Mouse (Mus musculus): ENCODE results near the gene Mknk1. TPM values are rescaled to one million over a fixed set of nuclear protein-coding genes. Genes with fewer than 3 reads are reported as not detected.

Mknk1 gene
- polyA plus RNA-seq, 1 experiment from 2014 or later = 19.8 TPM

DNA sequence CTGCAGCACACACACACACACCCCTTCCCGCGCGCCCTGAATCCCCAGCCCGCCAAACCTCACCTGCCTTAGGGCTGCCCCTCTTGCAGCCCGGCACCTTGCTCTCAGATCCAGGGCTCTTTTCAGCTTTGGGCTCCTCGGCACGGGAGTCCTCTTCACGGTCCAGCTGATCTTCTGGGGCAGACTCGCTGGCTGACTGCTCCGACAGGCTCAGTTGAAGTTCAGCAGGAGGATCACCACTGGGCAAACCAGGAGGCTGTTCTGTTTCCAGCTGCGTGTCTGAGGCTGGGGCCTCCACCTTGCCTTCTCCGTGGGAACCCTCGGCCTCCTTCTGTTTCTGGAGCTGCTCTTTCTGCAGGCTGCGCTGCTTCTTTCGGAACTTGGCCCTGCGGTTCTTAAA is 80.9 kb downstream of the Mknk1 start:
- H3K27me3 ChIP-seq (ENCODE audit: insufficient read depth, low read length) = peaks cover 16% of the 10 kb centered on the region; the same call in 1 of the 2 replicates
- H3K36me3 ChIP-seq (ENCODE audit: insufficient read depth) = no peaks in the 10 kb centered on the region

DNA sequence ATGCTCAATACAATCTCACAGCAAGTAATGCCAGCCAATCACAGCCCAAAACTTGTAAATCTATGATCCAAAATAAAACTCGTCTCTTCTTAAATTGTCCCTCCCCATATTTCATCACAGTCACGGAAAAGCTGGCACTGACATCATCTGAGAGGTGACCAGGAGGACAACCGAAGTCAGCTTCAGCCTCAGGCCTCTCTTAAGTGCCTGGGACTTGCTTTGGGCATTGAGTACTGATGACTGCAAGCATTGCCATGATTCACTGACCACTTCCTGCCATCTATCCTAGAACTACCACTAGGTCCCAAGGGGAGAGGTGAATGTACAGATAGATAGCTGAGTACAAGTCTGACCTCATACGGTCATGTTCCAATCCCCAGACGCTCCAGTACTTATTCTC is 83.7 kb downstream of the Mknk1 start:
- no peak for ATAC-seq (ENCODE audit: insufficient read depth)
- 77% methylated on average over 5 of the region's 5 CpGs for WGBS

More for the DNA sequence above, 80.9 kb downstream of the Mknk1 start:
- 74% methylated on average over 16 of the region's 16 CpGs for WGBS
- no peak overlapping the region for H3K27ac ChIP-seq (ENCODE audit: low read depth)
- H3K4me2 ChIP-seq = no peak overlapping the region
- DNase-seq (no peak), ATAC-seq (ENCODE audit: insufficient read depth) (no peak)
- no peaks in the 10 kb centered on the region for H3K9me3 ChIP-seq (ENCODE audit: low read depth, low read length)
- no peak overlapping the region for H3K4me3 ChIP-seq (ENCODE audit: low read depth, low read length)
- no peak overlapping the region for H3K9ac ChIP-seq
- no peaks in the 10 kb centered on the region for H3K4me1 ChIP-seq (ENCODE audit: insufficient read depth)
- TF ChIP-seq CTCF (IDR thresholded peaks at IDR 0.05; ENCODE audit: low read depth) = no peak

DNA sequence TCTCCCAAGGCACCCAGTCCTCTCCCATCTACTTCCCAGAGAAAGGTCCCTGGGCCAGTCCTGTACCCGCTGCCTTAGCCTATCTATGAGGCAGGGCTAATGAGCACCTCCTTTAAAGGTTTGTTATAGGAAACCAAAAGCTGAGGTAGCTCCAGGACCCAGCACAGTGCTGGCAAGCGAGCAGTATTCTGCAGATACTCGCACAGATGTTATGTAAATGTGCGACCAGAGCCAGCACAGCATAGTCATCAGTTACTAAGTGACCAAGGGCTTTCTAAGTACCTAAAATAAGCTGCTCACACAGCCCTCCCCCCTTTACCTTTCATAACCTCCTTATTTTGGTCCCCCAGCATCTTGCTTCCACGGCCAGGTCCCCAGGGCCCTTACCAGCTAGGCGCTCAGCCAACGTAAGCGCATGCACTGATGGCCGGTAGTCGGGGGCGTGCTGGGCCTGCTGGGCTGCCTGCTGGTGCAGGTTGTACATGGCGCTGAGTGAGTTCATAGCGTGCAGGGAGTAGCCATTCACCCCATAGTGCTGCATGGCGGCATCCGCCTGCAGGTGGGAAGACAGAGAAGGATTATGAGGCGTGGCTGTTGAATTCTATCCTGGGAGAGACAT is 84.4 kb downstream of the Mknk1 start:
- WGBS = 66% methylated on average over 16 of the region's 16 CpGs
- no peak overlapping the region for H3K4me3 ChIP-seq (ENCODE audit: low read depth, low read length)
- no peak for ATAC-seq (ENCODE audit: insufficient read depth)

More for the DNA sequence above, 83.7 kb downstream of the Mknk1 start:
- Histone ChIP-seq H3K27ac (ENCODE audit: low read depth) (no peak overlapping the region), H3K36me3 (ENCODE audit: insufficient read depth) (no peaks in the 10 kb centered on the region), H3K9ac (no peak overlapping the region), H3K4me3 (ENCODE audit: low read depth, low read length) (no peak overlapping the region), H3K4me1 (ENCODE audit: insufficient read depth) (no peaks in the 10 kb centered on the region), H3K27me3 (ENCODE audit: insufficient read depth, low read length) (peaks cover 13% of the 10 kb centered on the region; the same call in 1 of the 2 replicates), H3K9me3 (ENCODE audit: low read depth, low read length) (no peaks in the 10 kb centered on the region), H3K4me2 (no peak overlapping the region)
- no peak for TF ChIP-seq CTCF (IDR thresholded peaks at IDR 0.05; ENCODE audit: low read depth)
- no peak for DNase-seq

DNA sequence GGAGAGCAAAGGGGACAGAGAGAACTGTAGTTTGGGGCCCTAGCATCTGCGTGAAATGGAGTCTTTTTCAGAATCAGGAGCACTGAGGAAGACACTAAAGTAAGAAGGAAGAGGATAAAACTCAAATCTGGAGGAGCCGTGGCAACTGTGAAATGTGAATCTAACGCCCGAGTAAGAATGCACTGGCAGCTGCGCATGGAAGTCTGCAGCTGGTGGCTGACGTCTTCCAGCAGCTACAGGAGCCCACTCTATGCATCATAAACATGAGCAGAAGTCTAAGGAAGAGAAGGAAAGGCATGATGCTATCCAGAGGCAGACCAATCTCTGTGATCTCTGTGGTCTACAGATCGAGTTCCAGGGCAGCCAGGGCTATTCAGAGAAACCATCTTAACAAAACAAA is 88.6 kb downstream of the Mknk1 start:
- TF ChIP-seq CTCF (IDR thresholded peaks at IDR 0.05; ENCODE audit: low read depth) = no peak
- ATAC-seq (ENCODE audit: insufficient read depth) (no peak), DNase-seq (no peak)
- WGBS = 37% methylated on average over 7 of the region's 7 CpGs
- Histone ChIP-seq H3K4me3 (ENCODE audit: low read depth, low read length) (no peak overlapping the region), H3K9ac (no peak overlapping the region), H3K27ac (ENCODE audit: low read depth) (no peak overlapping the region), H3K4me2 (no peak overlapping the region), H3K36me3 (ENCODE audit: insufficient read depth) (no peaks in the 10 kb centered on the region), H3K9me3 (ENCODE audit: low read depth, low read length) (no peaks in the 10 kb centered on the region), H3K27me3 (ENCODE audit: insufficient read depth, low read length) (peaks cover 45% of the 10 kb centered on the region), H3K4me1 (ENCODE audit: insufficient read depth) (no peaks in the 10 kb centered on the region)

More for the DNA sequence above, 84.4 kb downstream of the Mknk1 start:
- Histone ChIP-seq H3K36me3 (ENCODE audit: insufficient read depth) (no peaks in the 10 kb centered on the region), H3K27ac (ENCODE audit: low read depth) (no peak overlapping the region), H3K4me1 (ENCODE audit: insufficient read depth) (no peaks in the 10 kb centered on the region), H3K4me2 (no peak overlapping the region), H3K27me3 (ENCODE audit: insufficient read depth, low read length) (peaks cover 15% of the 10 kb centered on the region; the same call in 1 of the 2 replicates), H3K9ac (no peak overlapping the region), H3K9me3 (ENCODE audit: low read depth, low read length) (no peaks in the 10 kb centered on the region)
- no peak for DNase-seq
- no peak for TF ChIP-seq CTCF (IDR thresholded peaks at IDR 0.05; ENCODE audit: low read depth)

Other genes starting within 250 kb of the Mknk1 start
- not detected in 2 replicates for gene Cyp4a32, start 238.2 kb upstream of the Mknk1 start, polyA plus RNA-seq (2014; fragmentation: Nextera tagmentation; extraction: Ambion mirVana)
- gene Cyp4b1, start 191.5 kb upstream of the Mknk1 start, polyA plus RNA-seq (2014; fragmentation: Nextera tagmentation; extraction: Ambion mirVana) = 7.6 and 10.9 TPM in 2 replicates
- gene Efcab14, start 101.5 kb upstream of the Mknk1 start, polyA plus RNA-seq (2014; fragmentation: Nextera tagmentation; extraction: Ambion mirVana) = 48.8 and 53.7 TPM in 2 replicates
- not detected in 2 replicates for gene Tex38, start 58.2 kb upstream of the Mknk1 start, polyA plus RNA-seq (2014; fragmentation: Nextera tagmentation; extraction: Ambion mirVana)
- gene Atpaf1, start 54.4 kb upstream of the Mknk1 start, polyA plus RNA-seq (2014; fragmentation: Nextera tagmentation; extraction: Ambion mirVana) = 55.6 and 61.4 TPM in 2 replicates
- gene Mob3c, start 11.1 kb upstream of the Mknk1 start, polyA plus RNA-seq (2014; fragmentation: Nextera tagmentation; extraction: Ambion mirVana) = 9.6 and 11.5 TPM in 2 replicates
- gene Kncn, start 45.2 kb downstream of the Mknk1 start, polyA plus RNA-seq (2014; fragmentation: Nextera tagmentation; extraction: Ambion mirVana) = not detected in 2 replicates
- gene 6430628N08Rik, start 51.5 kb downstream of the Mknk1 start, polyA plus RNA-seq (2014; fragmentation: Nextera tagmentation; extraction: Ambion mirVana) = not detected in 2 replicates
- gene Dmbx1, start 100.7 kb downstream of the Mknk1 start, polyA plus RNA-seq (2014; fragmentation: Nextera tagmentation; extraction: Ambion mirVana) = not detected in 2 replicates
- gene Faah, start 178.7 kb downstream of the Mknk1 start, polyA plus RNA-seq (2014; fragmentation: Nextera tagmentation; extraction: Ambion mirVana) = 6.3 and 8.0 TPM in 2 replicates
- 21.9 and 24.5 TPM in 2 replicates for gene Nsun4, start 214.7 kb downstream of the Mknk1 start, polyA plus RNA-seq (2014; fragmentation: Nextera tagmentation; extraction: Ambion mirVana)
- gene Uqcrh, start 235.9 kb downstream of the Mknk1 start, polyA plus RNA-seq (2014; fragmentation: Nextera tagmentation; extraction: Ambion mirVana) = 466 and 476 TPM in 2 replicates
- 77.2 and 82.6 TPM in 2 replicates for gene Lrrc41, start 236.1 kb downstream of the Mknk1 start, polyA plus RNA-seq (2014; fragmentation: Nextera tagmentation; extraction: Ambion mirVana)